Mouse (Mus musculus): Measurements from ENCODE around the gene Pkp3. TPM values are rescaled to one million over a fixed set of nuclear protein-coding genes. Genes with fewer than 3 reads are reported as not detected.

Gene Pkp3
- polyA plus RNA-seq, 1 experiment from 2014 or later: not detected

DNA sequence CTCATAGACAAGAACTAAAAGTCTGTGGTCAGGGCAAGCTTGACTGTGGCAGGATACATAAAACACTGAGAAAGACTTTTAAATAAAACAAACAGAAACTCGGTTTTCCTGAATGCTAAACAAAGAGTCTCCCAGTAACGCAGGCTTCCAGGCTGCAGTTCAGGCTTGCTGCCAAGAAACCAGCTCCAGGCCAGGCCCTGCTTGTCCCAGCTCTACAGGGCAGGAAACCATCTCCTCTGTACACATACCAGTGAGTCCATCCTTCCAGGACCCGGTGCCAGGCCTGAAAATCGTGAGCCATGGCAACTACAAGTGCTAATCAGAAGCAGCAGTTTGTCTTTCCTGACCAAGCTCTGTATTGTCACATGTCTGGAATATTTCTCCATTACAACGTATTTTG is 36.4 kb upstream of the Pkp3 start:
- H3K4me3 ChIP-seq (ENCODE audit: low read depth, low read length): no peak overlapping the region
- H3K4me1 ChIP-seq (ENCODE audit: control insufficient read depth, insufficient read depth, low read length): no peaks in the 10 kb centered on the region
- no peak overlapping the region for H3K4me2 ChIP-seq (ENCODE audit: low read depth, low read length)
- no peaks in the 10 kb centered on the region for H3K9me3 ChIP-seq (ENCODE audit: control insufficient read depth, low read length)
- 32% methylated on average over 5 of the region's 5 CpGs for WGBS
- H3K36me3 ChIP-seq (ENCODE audit: control insufficient read depth, insufficient read depth, low read length): no peaks in the 10 kb centered on the region
- no peak overlapping the region; the same call in 1 of the 2 replicates for H3K27ac ChIP-seq (ENCODE audit: low read depth, low read length)
- peak; percentile 78 for ATAC-seq (ENCODE audit: low read depth)
- H3K27me3 ChIP-seq (ENCODE audit: control insufficient read depth, insufficient read depth, low read length): no peaks in the 10 kb centered on the region
- no peak overlapping the region for H3K9ac ChIP-seq (replicated peaks; ENCODE audit: low read depth, low read length)

DNA sequence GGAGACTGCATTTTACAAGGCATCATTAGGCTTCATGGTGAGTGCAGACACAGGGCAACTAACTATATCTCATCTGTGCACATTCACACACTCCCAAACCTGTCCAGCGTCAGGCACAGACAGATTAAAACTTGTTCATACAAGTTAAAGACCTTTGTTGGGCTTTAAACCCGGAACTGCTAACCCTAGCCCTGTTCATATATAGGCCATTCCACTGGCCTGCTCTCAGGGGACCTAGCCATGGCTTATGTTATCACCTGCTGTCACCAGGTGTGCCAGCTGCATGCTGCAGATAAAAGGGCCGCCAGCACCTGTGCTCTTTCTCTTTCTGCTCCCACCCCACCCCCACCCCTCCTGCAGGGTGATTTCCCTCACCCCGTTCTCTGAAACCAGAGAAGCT is 35.5 kb upstream of the Pkp3 start:
- Histone ChIP-seq H3K9ac (replicated peaks; ENCODE audit: low read depth, low read length) (no peak overlapping the region), H3K27me3 (ENCODE audit: control insufficient read depth, insufficient read depth, low read length) (no peaks in the 10 kb centered on the region), H3K4me1 (ENCODE audit: control insufficient read depth, insufficient read depth, low read length) (0 out of 2 replicates have a peak, but pooled peaks cover 4% of the 10 kb centered on the region), H3K4me2 (ENCODE audit: low read depth, low read length) (no peak overlapping the region), H3K27ac (ENCODE audit: low read depth, low read length) (no peak overlapping the region), H3K36me3 (ENCODE audit: control insufficient read depth, insufficient read depth, low read length) (no peaks in the 10 kb centered on the region), H3K9me3 (ENCODE audit: control insufficient read depth, low read length) (no peaks in the 10 kb centered on the region), H3K4me3 (ENCODE audit: low read depth, low read length) (no peak overlapping the region)
- ATAC-seq (ENCODE audit: low read depth): no peak
- WGBS: 47% methylated on average over 4 of the region's 4 CpGs

DNA sequence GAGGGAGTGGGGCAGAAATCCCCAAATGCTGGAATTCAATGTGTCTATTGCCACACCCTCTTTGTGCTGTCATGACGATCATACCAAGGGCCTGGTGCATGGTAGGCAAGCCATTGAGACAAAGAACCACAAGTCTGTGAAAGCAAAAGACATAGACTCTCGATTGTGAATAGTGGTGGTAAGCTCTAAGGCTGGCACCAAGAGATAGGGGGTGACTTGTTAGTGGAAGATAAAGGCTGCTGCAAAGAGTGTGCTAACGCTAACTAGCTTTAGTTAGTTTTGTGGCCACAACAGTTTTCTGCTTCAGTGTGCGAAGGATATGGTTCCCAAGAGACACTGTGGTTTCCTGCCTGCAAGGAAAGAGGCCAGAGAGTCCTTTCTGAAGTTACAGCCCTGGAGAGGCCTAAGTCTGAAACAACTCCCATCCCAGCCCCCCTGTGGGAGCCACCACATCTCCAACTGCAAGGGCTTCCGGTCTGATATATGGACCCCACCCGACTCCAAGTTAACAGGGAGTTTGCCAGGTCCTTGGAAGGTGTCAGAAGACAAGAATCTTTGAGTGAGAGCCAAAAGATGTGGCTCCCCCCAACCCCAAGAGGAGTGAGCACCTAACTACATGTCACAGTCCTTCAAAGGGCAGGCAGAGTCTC is 31.0 kb upstream of the Pkp3 start:
- no peak overlapping the region for H3K27ac ChIP-seq (ENCODE audit: low read depth, low read length)
- no peak overlapping the region for H3K9ac ChIP-seq (replicated peaks; ENCODE audit: low read depth, low read length)
- peak overlapping the region; percentile 81; the same call in 1 of the 2 replicates for H3K4me2 ChIP-seq (ENCODE audit: low read depth, low read length)
- no peak for ATAC-seq (ENCODE audit: low read depth)
- whole genome bisulfite sequencing: 66% methylated on average over 6 of the region's 6 CpGs
- no peaks in the 10 kb centered on the region for H3K36me3 ChIP-seq (ENCODE audit: control insufficient read depth, insufficient read depth, low read length)
- 0 out of 2 replicates have a peak, but pooled peaks cover 4% of the 10 kb centered on the region for H3K4me1 ChIP-seq (ENCODE audit: control insufficient read depth, insufficient read depth, low read length)
- no peaks in the 10 kb centered on the region for H3K9me3 ChIP-seq (ENCODE audit: control insufficient read depth, low read length)
- no peak overlapping the region for H3K4me3 ChIP-seq (ENCODE audit: low read depth, low read length)
- H3K27me3 ChIP-seq (ENCODE audit: control insufficient read depth, insufficient read depth, low read length): no peaks in the 10 kb centered on the region

DNA sequence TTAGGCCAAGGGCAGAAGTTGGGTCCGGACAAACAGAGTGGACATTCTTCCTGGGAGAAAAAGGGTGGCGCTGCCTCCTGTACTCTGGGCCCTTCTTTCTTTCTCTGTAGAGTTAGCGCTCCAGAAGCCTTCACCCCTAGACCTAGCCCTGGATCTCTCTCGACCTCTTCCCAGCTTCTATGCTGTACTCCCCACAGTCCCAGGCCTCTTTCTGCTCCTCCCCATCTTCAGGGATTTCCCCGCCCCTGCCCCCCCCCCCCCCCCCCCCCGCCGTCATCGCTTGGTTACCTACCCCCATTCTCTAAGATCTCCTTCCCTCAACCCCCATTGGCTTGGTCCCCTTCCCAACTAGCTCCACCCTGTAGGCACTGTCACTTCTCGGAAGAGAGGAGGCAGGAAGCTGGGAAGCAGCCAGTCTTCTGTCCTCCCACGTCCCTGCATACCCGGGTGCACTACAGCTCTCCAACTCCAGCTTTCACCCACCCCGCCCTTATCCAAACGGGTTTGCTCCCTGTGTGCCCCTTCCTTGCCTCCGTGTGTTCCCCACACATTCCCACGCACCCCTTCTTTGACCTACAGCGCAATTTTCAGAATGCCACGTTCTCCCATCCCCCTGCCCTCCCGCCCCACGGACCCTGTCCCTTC is 30.3 kb upstream of the Pkp3 start:
- ATAC-seq (ENCODE audit: low read depth): peak; percentile 83
- no peaks in the 10 kb centered on the region for H3K9me3 ChIP-seq (ENCODE audit: control insufficient read depth, low read length)
- peak overlapping the region; percentile 33 for H3K4me3 ChIP-seq (ENCODE audit: low read depth, low read length)
- H3K9ac ChIP-seq (replicated peaks; ENCODE audit: low read depth, low read length): peak overlapping the region; percentile 46; the same call in 1 of the 2 replicates
- 0 out of 2 replicates have a peak, but pooled peaks cover 4% of the 10 kb centered on the region for H3K4me1 ChIP-seq (ENCODE audit: control insufficient read depth, insufficient read depth, low read length)
- no peaks in the 10 kb centered on the region for H3K36me3 ChIP-seq (ENCODE audit: control insufficient read depth, insufficient read depth, low read length)
- peak overlapping the region; percentile 81 for H3K4me2 ChIP-seq (ENCODE audit: low read depth, low read length)
- peak overlapping the region; percentile 73 for H3K27ac ChIP-seq (ENCODE audit: low read depth, low read length)
- no peaks in the 10 kb centered on the region for H3K27me3 ChIP-seq (ENCODE audit: control insufficient read depth, insufficient read depth, low read length)
- 6% methylated on average over 16 of the region's 19 CpGs for WGBS

DNA sequence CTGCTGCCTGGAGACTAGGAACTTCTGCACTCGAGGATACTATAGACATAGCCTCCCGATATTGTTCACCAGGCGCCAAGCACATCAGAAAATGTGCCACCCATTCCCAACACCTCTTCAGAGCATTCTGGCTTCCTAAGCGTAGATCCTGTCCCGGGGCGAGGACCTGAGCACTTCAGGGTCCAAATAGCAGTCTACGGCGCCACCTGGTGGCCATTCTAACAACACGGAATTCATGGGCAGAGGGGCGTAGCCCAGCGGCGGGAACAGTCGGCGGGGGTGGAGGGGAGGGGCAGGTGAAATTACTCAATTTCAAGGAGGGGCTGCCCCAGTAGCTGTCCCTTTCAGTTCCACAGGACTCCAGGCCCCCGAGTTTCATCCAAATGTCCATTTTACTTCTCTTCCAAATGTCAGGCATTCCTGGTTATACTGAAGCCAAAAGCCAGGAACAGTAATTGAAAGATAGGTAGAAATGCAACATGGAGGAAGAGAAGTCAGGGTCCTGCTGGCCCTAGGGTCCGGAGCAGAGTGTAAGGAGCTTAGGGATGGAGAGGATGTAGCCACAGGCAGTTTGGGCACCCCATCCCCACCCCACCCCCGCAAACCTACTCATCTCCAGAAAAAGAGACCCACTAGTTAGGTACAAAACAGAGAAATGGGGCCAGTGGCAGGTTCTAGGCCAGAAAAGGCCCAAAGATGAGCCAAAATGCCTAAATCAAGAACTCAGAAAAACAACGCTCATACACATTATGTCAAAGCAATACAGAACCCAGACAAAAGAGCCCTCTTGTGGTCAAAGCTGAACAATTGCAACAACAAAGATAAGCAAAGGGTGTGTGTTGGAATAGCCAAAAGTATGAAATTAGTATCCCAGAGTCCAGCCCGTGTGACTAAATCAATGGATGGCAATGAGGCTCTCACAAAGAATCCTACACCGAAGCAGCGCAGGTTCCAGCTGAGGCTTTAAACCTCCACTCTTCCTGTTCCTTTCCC is 29.5 kb upstream of the Pkp3 start:
- H3K4me1 ChIP-seq (ENCODE audit: control insufficient read depth, insufficient read depth, low read length): 0 out of 2 replicates have a peak, but pooled peaks cover 4% of the 10 kb centered on the region
- peak overlapping the region; percentile 81 for H3K4me2 ChIP-seq (ENCODE audit: low read depth, low read length)
- WGBS: 12% methylated on average over 21 of the region's 21 CpGs
- peak overlapping the region; percentile 33 for H3K4me3 ChIP-seq (ENCODE audit: low read depth, low read length)
- no peaks in the 10 kb centered on the region for H3K9me3 ChIP-seq (ENCODE audit: control insufficient read depth, low read length)
- H3K27ac ChIP-seq (ENCODE audit: low read depth, low read length): peak overlapping the region; percentile 73
- H3K27me3 ChIP-seq (ENCODE audit: control insufficient read depth, insufficient read depth, low read length): no peaks in the 10 kb centered on the region
- H3K9ac ChIP-seq (replicated peaks; ENCODE audit: low read depth, low read length): peak overlapping the region; percentile 46; the same call in 1 of the 2 replicates
- H3K36me3 ChIP-seq (ENCODE audit: control insufficient read depth, insufficient read depth, low read length): no peaks in the 10 kb centered on the region
- peak; percentile 94 for ATAC-seq (ENCODE audit: low read depth)

DNA sequence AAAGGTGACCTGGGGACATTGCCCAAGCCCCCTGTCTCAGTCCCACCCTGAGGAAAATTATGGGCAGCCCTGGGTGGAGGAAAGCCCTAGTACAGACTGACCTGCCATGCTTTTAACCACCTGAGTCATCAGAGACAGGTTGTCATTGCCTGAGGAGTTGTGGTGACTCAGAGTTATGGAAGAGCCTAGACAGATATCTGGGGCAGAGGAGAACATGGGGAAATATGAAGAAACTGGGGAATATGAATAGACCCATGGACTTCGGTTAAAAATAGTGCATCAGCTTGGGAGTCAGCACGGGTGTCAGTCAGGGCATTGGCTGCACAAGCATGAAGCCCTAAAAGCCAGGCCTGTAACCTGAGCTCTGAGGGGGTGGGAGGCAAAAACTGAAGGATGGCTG is 28.7 kb upstream of the Pkp3 start:
- no peak overlapping the region for H3K4me3 ChIP-seq (ENCODE audit: low read depth, low read length)
- H3K27ac ChIP-seq (ENCODE audit: low read depth, low read length): no peak overlapping the region
- no peaks in the 10 kb centered on the region for H3K27me3 ChIP-seq (ENCODE audit: control insufficient read depth, insufficient read depth, low read length)
- no peak for ATAC-seq (ENCODE audit: low read depth)
- H3K9ac ChIP-seq (replicated peaks; ENCODE audit: low read depth, low read length): no peak overlapping the region
- WGBS: 90% methylated on average over 2 of the region's 2 CpGs
- no peaks in the 10 kb centered on the region for H3K9me3 ChIP-seq (ENCODE audit: control insufficient read depth, low read length)
- H3K36me3 ChIP-seq (ENCODE audit: control insufficient read depth, insufficient read depth, low read length): no peaks in the 10 kb centered on the region
- H3K4me1 ChIP-seq (ENCODE audit: control insufficient read depth, insufficient read depth, low read length): 0 out of 2 replicates have a peak, but pooled peaks cover 4% of the 10 kb centered on the region
- no peak overlapping the region for H3K4me2 ChIP-seq (ENCODE audit: low read depth, low read length)

DNA sequence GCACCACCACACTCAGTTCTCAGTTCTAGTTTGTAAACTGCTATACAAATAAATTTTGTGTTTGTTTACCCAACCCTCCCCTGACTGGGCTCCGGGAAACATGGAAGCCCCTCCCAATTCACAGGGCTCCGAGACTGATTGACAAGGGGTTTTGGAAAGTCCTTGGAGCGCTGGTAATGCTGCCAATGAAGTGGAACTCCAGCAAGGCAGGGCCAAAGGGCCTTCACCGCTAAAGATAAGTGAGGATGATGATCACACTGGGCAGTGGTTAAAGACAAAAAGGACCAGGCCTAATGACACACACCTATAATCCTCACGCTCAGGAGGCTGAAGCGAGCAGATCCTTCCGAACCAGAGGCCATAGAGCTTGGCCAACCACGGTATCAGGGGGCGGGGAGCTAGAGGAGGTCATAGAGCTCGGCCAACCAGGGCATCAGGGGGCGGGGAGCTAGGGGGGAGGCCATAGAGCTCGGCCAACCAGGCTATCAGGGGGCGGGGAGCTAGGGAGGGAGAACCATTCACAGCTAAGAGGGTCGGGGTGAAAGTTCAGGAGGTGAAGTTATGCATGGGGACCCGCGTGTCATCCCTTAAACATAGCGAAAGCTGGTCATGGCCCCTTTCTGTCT is 26.8 kb upstream of the Pkp3 start:
- Histone ChIP-seq H3K4me1 (ENCODE audit: control insufficient read depth, insufficient read depth, low read length) (0 out of 2 replicates have a peak, but pooled peaks cover 4% of the 10 kb centered on the region), H3K9ac (replicated peaks; ENCODE audit: low read depth, low read length) (no peak overlapping the region), H3K27me3 (ENCODE audit: control insufficient read depth, insufficient read depth, low read length) (no peaks in the 10 kb centered on the region), H3K4me2 (ENCODE audit: low read depth, low read length) (no peak overlapping the region), H3K27ac (ENCODE audit: low read depth, low read length) (no peak overlapping the region), H3K4me3 (ENCODE audit: low read depth, low read length) (no peak overlapping the region), H3K36me3 (ENCODE audit: control insufficient read depth, insufficient read depth, low read length) (no peaks in the 10 kb centered on the region), H3K9me3 (ENCODE audit: control insufficient read depth, low read length) (no peaks in the 10 kb centered on the region)
- no peak for ATAC-seq (ENCODE audit: low read depth)
- 70% methylated on average over 17 of the region's 17 CpGs for WGBS

DNA sequence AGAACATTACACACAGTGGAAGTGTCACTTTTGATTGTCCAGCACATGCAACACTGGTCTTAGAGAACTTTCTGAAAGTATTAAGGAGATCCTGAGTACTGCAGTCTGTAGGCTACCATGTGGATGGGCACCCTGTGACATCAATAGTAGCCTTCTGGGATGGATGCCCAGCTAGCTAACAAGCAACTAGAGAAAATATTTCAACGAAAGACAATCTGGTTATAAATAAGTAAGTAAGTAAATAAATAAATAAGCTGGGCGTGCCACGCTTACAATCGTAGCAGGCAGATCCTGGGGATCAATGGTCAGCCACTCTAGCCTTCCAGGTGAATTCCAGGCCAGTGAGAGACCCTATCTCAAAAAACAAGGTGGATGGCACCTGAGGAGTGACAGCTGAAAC is 26.0 kb upstream of the Pkp3 start:
- no peak overlapping the region for H3K4me3 ChIP-seq (ENCODE audit: low read depth, low read length)
- 96% methylated on average over 4 of the region's 4 CpGs for WGBS
- no peak overlapping the region for H3K4me2 ChIP-seq (ENCODE audit: low read depth, low read length)
- no peaks in the 10 kb centered on the region for H3K36me3 ChIP-seq (ENCODE audit: control insufficient read depth, insufficient read depth, low read length)
- H3K27me3 ChIP-seq (ENCODE audit: control insufficient read depth, insufficient read depth, low read length): no peaks in the 10 kb centered on the region
- H3K9ac ChIP-seq (replicated peaks; ENCODE audit: low read depth, low read length): no peak overlapping the region
- 0 out of 2 replicates have a peak, but pooled peaks cover 2% of the 10 kb centered on the region for H3K4me1 ChIP-seq (ENCODE audit: control insufficient read depth, insufficient read depth, low read length)
- no peak overlapping the region for H3K27ac ChIP-seq (ENCODE audit: low read depth, low read length)
- no peaks in the 10 kb centered on the region for H3K9me3 ChIP-seq (ENCODE audit: control insufficient read depth, low read length)
- ATAC-seq (ENCODE audit: low read depth): no peak

Measured in neural tube, embryonic 14.5 days (tissue).